Mouse (Mus musculus) spleen, adult 2 months (tissue): ENCODE results near the gene L3mbtl2. TPM values are rescaled to one million over a fixed set of nuclear protein-coding genes. Genes with fewer than 3 reads are reported as not detected.

ENCODE experiments used
- DNase-seq, 2 experiments: peaks; one replicate each; pipeline versions ENCODE4 v3.0.0 to v3.0.0-alpha.2; 2012 to 2021; ENCODE audit warnings: low spot score in 2 of 2, low read depth in 1 of 2
- H3K27ac ChIP-seq: fragments of 200-500 bp; 2 replicates; pipeline ENCODE4 v1.5.1; 2012; ENCODE audit warnings: low read length, inconsistent platforms; ENCODE audit not compliant: insufficient read depth
- H3K27me3 ChIP-seq: fragments of 200-500 bp; 2 replicates; pipeline ENCODE4 v1.6.1; 2012; ENCODE audit warnings: mild to moderate bottlenecking, moderate library complexity, low read length, inconsistent platforms; ENCODE audit not compliant: control insufficient read depth, insufficient read depth
- H3K36me3 ChIP-seq: fragments of 200-500 bp; 2 replicates; pipeline ENCODE4 v1.6.1; 2012; ENCODE audit warnings: mild to moderate bottlenecking, low read length, inconsistent platforms; ENCODE audit not compliant: control insufficient read depth, insufficient read depth
- H3K4me1 ChIP-seq: fragments of 200-500 bp; 2 replicates; pipeline ENCODE4 v1.6.1; 2011; ENCODE audit warnings: inconsistent platforms; ENCODE audit not compliant: control insufficient read depth, insufficient read depth, insufficient read length
- H3K4me3 ChIP-seq: fragments of 200-500 bp; 2 replicates; pipeline ENCODE4 v1.5.1; 2011; ENCODE audit warnings: mild to moderate bottlenecking, inconsistent platforms; ENCODE audit not compliant: insufficient read depth, insufficient read length; ENCODE audit errors: extremely low read depth
- CTCF ChIP-seq: fragments of 200-500 bp; IDR thresholded peaks from 2 replicates; pipeline ENCODE4 v1.5.1; 2011; ENCODE audit warnings: mild to moderate bottlenecking, inconsistent platforms; ENCODE audit not compliant: insufficient read depth, insufficient read length, insufficient replicate concordance; ENCODE audit errors: extremely low read depth
- POLR2A ChIP-seq: fragments of 200-500 bp; IDR thresholded peaks from 2 replicates; pipeline ENCODE4 v1.6.1; 2011; ENCODE audit warnings: low read depth, low read length, inconsistent platforms
- WGBS: fragments of 180-500 bp; shearing (Covaris S2); methylation state at CpG from one replicate; pipeline ENCODE4 v1.1.7; 2018; 5-methylcytosine and 5-hydroxymethylcytosine counted together
- polyA plus RNA-seq: library from polyadenylated mRNA; depleted of rRNA; stranded (reverse); fragments of >200 nt; gene quantifications from 2 replicates; pipeline ENCODE4 v1.2.3, GENCODE M21; 2012

Gene L3mbtl2
- polyA plus RNA-seq, 1 experiment = 14.9 TPM

- 91% methylated on average over 4 of the region's 4 CpGs for WGBS
- DNase-seq = peak in 1 of 2 experiments; percentile 22
- H3K36me3 ChIP-seq = peaks cover 17% of the 10 kb centered on the region
Observed at GRCm38 (mm10) chr15:81670231-81670640, 6.5 kb downstream of the L3mbtl2 start.

GRCm38 (mm10) chr15:81676637-81677036 is 12.9 kb downstream of the L3mbtl2 start:
- H3K27me3 ChIP-seq = no peaks in the 10 kb centered on the region
- no peak overlapping the region for H3K4me3 ChIP-seq
- H3K4me1 ChIP-seq = no peaks in the 10 kb centered on the region
- peaks cover 17% of the 10 kb centered on the region for H3K36me3 ChIP-seq
- DNase-seq = no peak
- WGBS = 97% methylated on average over 3 of the region's 3 CpGs
- H3K27ac ChIP-seq = no peak overlapping the region
- TF ChIP-seq CTCF (no peak), POLR2A (no peak)

More at GRCm38 (mm10) chr15:81670231-81670640, 6.5 kb downstream of the L3mbtl2 start:
- no peaks in the 10 kb centered on the region for H3K4me1 ChIP-seq
- no peak overlapping the region for H3K27ac ChIP-seq
- no peak for TF ChIP-seq POLR2A
- TF ChIP-seq CTCF = peak; percentile 35; the same call in 1 of the 2 replicates
- H3K27me3 ChIP-seq = no peaks in the 10 kb centered on the region
- no peak overlapping the region for H3K4me3 ChIP-seq

GRCm38 (mm10) chr15:81680301-81680805 is 16.7 kb downstream of the L3mbtl2 start:
- H3K36me3 ChIP-seq = peaks cover 30% of the 10 kb centered on the region
- no peak for DNase-seq
- 96% methylated on average over 4 of the region's 4 CpGs for WGBS

GRCm38 (mm10) chr15:81693366-81693966 is 29.8 kb downstream of the L3mbtl2 start:
- Histone ChIP-seq H3K27me3 (peaks cover 14% of the 10 kb centered on the region), H3K4me3 (peak overlapping the region; percentile 57; the same call in 1 of the 2 replicates), H3K4me1 (peaks cover 13% of the 10 kb centered on the region; the same call in 1 of the 2 replicates), H3K36me3 (no peaks in the 10 kb centered on the region), H3K27ac (no peak overlapping the region)
- DNase-seq = no peak
- no peak for TF ChIP-seq CTCF
- 9% methylated on average over 41 of the region's 41 CpGs for WGBS

More at GRCm38 (mm10) chr15:81680301-81680805, 16.7 kb downstream of the L3mbtl2 start:
- no peak overlapping the region for H3K27ac ChIP-seq
- H3K4me3 ChIP-seq = no peak overlapping the region
- TF ChIP-seq CTCF = no peak
- TF ChIP-seq POLR2A = no peak
- no peaks in the 10 kb centered on the region for H3K27me3 ChIP-seq
- H3K4me1 ChIP-seq = no peaks in the 10 kb centered on the region

GRCm38 (mm10) chr15:81693967-81694881 is 30.5 kb downstream of the L3mbtl2 start:
- Histone ChIP-seq H3K36me3 (no peaks in the 10 kb centered on the region), H3K4me3 (peak overlapping the region; percentile 57; the same call in 1 of the 2 replicates), H3K27me3 (peaks cover 14% of the 10 kb centered on the region), H3K4me1 (peaks cover 13% of the 10 kb centered on the region; the same call in 1 of the 2 replicates), H3K27ac (no peak overlapping the region)
- DNase-seq = peak; percentile 45 to 86
- no peak for TF ChIP-seq POLR2A
- peak; percentile 79 for TF ChIP-seq CTCF
- WGBS = 4% methylated on average over 87 of the region's 107 CpGs

GRCm38 (mm10) chr15:81694891-81695290 is 31.2 kb downstream of the L3mbtl2 start:
- Histone ChIP-seq H3K27me3 (peaks cover 14% of the 10 kb centered on the region), H3K27ac (no peak overlapping the region), H3K4me1 (peaks cover 13% of the 10 kb centered on the region; the same call in 1 of the 2 replicates), H3K4me3 (no peak overlapping the region), H3K36me3 (no peaks in the 10 kb centered on the region)
- TF ChIP-seq CTCF (no peak), POLR2A (no peak)
- no peak for DNase-seq
- 79% methylated on average over 19 of the region's 19 CpGs for WGBS
